Mouse (Mus musculus): Measurements from ENCODE around the gene 1700102P08Rik.

1700102P08Rik gene

DNA sequence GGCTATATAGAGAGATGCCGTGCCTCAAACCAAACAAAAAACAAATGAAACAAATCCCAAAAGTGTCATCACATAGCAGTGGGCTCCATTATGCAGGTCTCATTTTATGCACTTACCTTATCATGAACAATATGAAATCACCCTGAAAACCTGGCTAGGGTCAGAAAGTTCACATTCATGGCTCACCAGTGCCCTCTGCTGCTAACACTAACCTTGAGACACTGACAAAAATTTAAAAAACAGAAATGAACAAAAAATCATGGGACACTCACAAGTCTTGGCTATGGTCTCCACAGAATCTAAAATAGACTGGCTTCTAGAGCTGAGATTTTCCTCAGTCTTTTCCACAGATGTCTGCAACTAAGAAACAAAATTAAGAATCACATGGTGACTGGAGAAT is 19.6 kb downstream of the 1700102P08Rik start:
- peak in 1 of 2 experiments; percentile 64 for DNase-seq

DNA sequence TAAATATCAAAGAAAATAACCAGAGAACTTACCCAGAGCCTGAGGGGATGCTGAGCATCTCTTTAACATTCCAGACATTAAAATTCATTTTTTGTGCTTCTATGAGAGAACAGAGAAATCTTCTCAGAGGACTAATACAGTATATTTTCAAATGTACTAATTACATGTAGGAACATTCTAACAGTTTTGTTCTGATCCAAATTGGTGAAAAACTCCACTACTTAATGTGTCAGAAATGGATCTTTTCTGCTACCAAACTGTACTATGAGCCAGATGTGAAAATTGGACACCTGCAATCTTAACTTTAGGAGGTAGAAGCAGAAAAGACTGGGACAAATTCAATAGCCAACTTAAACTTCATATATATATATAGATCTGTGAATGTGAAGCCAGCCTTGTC is 35.8 kb downstream of the 1700102P08Rik start, which contains the start of gene Ccdc36:
TSS of gene Ccdc36 (minus strand) at position 101 of the 400 bp plus-strand sequence.
- no peak for DNase-seq

DNA sequence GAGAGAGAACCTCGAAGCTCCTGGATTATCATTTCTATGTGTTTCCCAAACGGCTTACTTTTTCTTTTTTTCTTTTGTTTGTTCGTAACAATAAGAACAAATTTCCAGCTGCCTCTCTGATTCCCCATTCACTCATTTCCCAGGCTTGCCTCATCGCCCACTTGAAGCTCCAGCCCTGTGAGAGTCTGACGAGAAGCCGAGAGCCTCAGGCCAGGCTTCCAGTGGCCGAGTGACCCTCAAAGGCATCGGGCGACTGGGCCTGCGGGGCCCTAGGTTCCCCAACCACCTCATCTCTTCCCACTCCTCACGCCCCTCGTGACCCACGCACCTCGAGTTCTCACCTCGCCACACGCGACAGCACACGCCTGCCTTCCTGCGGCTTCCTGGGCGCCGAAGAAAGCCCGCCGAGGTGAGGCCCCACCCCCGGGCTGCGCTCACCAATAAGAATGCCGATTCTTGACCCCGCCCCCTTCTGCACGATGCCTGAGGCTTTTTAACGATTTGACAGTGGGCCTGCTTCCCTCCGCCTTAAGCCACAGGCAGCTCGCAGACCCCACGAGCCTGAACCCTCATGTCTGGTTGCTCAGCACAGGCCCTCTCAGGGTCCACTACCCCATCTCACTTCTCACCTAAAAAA is 38.9 kb downstream of the 1700102P08Rik start:
- DNase-seq = peak; percentile 30 to 41

DNA sequence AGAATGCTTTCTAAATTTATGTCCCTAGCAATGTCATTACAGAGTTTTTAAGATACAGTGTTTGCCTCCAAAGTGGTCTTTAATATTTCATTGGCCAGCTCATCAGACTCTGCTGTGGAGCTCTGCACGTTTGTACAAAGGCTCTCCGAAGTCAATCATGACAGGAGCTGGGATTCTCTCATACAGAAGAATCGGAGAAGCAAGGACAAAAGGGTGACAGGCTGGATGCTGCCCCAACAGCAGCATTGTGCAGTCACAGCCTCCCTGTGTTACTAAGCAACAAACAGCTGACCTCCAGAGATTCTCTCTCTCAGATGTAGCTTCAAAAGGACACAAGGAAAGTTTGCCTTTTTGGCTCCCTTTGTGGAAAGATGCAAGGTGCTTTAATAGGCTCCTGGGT is 43.6 kb downstream of the 1700102P08Rik start, which contains the start of gene BC048562:
TSS of gene BC048562 (plus strand) at position 301 of the 400 bp plus-strand sequence.
- no peak for DNase-seq

DNA sequence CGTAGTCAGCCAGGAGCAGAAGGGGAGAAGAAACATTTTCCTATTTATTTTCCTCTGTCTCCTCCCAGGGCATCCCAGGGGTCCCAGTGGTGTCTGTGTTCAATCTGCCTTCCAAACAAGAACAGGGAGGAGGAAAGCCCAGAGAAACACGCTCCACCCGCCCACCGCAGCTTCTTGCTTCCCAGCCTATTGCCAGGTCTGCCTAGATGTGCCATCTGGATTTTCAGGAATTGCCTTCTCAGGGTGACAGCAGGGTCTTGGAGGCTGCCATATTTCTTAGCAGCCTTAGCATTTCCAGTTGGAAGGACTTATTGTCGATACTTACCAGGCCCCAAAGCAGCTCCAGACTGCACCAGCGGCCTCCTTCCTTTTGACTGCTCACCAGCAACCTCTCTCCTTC is 46.6 kb downstream of the 1700102P08Rik start:
- no peak for DNase-seq

DNA sequence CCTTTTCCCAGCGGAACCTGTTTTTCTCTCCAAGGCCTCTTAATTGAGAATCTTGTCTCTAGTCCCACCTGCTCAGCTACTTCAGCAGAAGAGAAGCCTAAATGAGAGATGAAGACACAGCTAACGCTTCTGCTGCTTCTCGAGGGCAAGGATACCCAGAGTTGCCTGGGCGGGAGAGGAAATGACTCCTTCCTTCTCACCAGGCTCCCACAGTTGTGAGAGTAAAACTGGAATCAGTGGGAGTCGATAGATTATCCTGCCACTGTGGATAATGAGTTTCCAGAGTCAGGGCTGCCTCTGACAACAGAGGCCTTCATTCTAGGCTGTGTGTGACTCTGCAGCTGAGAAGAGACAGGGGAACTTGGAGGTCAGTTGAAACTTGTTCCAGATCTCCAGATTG is 47.9 kb downstream of the 1700102P08Rik start:
- no peak for DNase-seq

DNA sequence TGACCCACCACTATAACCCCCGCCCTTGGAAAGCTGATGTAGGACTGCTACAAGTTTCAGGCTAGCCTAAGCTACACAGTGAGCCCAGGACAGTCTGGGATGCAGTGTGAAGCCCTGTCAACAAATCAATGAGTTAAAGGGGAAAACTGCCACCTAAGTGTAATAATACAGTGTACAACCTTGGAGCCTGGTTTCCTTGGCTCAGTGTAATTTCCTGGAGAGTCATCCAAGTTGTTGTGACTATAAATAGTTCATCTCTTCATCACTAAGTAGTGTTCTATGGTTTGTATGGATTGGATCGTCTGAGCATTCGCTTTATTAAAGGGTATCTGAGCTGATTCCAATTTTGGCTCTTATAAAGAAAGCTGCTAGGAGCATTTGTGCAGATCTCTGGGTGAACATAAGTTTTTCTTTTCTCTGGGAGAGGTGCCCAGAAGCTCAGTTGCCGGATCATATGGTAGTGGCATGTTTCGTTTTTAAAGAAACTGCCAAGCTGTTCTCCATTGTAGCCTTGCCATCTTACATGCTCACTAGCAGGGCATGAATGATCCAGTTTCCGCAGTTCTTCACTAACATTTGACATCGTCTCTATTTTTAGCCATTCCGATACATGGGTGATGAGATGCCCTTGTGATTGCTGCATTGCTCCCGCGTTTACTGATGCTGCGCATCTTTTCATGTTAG is 48.8 kb downstream of the 1700102P08Rik start:
- DNase-seq = no peak

DNA sequence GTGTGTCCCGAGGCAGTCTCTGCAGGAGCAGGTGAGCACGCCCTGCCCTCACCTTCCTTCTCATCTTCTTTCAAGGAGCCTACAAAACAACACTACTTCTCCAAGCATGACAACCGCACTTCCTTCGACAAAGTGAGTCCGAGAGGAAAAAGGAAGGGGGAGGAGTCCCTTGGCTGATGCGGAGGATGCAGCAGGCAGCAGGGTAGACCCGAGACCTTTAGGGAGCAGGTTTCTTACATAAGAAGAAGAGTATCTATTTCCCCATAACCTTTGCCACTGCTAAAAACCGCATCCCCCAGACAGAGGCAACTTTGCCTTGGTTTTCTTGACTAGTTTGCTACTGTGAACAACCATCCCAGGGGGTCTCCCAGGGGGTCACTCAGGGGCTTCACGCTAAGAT is 52.5 kb downstream of the 1700102P08Rik start:
- DNase-seq = no peak

DNA sequence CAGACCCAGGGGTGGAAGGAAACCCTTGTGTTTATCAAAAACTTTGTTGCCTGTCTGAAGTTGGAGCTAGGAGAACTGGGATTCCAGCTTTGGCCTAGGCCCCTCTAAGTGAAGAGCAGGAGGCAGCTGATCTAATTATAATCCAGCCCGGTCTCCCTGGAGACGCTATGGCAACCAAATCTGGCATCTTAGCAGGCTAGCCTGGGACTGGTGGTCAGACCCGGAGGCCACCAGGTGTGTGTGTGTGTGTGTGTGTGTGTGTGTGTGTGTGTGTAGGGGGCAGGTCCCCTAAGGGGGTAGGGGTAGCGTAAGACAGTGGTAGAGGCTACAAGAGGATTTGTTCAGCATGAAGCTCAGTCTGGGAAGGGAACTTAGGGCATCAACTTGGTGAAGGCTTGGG is 57.3 kb downstream of the 1700102P08Rik start:
- DNase-seq = peak in 1 of 2 experiments; percentile 21

DNA sequence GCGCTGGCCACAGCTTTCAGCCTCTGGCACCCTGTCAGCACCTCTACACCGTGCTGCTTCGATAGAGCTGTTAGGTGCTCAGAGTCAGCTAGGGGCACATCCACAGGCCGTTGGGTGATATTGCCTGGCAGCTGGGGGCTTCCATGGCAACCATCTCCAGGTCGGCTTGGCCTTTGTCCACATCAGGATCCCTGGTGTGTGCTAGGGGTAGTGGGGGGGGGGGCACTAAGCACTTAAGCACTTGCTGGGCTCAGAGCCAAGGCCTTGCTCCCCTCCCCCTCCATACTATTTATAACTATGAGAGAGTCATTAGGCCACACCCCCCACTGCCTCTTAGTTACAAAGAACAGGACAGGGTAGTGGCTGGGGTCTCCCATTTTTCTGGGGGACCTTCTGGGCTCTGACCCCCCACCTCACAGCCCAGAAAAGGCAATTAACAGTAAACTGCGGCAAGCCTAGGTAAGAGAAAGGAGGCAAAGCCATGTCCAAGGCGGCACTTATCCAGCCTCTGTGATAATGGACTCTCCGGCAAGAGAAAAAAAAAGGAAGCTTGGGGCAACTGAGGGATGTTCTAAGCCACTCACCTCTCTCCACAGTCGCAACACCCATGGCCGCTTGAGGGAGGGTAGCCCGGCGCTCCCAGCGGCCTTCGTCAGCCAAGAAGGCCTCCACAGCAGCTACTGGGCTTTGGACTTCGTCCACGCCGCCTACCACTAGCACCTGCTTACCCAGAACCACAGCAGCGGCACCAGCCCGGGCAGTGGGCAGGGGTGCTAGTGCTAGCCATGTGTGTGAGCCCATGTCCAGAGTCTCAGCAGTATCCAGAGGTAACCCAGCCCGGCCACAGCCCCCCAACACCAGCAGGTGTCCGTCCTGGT is 57.9 kb downstream of the 1700102P08Rik start:
- DNase-seq = peak; percentile 44 to 71

DNA sequence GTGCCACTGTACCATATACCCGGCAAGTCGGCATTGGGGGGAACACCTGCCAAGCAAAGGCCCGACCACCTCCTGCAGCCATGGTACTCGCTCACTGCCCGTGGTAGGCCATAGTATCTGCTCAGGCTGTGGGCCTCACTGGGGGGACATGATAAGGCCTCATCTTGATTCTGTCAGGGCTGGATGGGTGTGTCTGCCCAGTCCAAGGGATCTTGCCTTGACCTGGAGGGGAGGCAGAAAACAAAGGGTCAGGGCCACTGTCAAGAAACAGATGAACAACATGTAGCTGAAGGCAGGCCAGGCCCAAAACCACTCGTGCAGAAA is 58.5 kb downstream of the 1700102P08Rik start:
- DNase-seq = no peak

DNA sequence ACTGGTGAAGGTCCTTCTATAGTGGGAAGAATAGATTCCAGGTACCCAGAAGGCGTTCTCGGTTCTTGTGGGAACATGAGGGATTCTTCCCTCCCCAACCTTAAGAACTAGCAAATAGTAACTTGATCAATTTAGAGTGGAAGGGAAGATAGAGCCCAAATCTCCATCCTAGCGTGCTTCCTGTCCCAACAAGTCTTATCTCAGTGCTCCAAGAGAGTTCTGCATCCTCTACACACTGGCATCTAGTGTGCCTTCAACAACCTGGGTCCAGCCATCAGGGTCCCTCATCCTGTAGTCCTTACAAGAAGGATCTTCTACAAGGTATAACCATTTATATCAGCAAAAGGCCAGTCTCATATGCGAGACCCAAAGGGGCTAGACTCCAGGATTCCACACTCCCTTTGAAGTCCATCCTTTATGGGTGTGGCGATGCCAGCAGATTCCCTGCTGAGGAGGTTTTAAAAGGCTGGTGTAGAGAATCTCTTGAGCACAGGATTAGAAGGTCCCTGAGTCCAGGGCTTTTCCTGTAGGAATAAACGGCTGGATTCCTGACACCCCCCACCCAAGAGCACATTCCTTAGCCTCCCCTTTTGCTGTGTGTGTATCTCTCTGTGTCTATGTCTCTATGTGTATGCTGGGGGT is 59.0 kb downstream of the 1700102P08Rik start:
- no peak for DNase-seq

DNA sequence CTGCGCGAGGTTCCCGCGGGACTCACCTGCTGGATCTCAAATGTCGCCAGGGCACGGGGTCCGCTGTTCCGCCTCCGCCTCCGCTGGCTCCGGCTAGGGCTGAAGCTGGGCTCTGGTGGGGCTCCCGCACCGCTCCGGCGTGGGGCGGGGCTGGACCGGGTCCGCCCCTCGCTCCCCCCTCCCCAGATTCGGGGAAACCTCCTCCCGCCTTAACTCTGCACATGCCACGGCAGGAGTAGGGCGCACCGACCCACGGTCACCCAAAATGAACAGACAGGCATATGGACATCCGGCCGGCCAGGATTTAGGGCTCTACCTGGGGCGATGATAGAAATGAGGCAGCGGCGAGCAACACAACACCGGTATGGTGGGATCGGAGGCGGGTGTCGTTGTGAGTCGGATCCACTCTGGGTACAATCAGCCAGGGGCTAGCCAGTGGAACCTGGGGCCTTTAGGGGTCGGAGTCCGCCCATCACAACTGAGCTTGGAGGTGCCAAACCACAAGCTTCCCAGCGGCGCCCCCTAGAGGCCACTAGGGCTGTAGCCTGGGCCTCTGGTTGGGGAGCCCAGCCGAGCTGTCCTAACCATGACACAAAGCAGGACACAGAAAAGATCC is 59.8 kb downstream of the 1700102P08Rik start:
- peak; percentile 89 to 91 for DNase-seq

DNA sequence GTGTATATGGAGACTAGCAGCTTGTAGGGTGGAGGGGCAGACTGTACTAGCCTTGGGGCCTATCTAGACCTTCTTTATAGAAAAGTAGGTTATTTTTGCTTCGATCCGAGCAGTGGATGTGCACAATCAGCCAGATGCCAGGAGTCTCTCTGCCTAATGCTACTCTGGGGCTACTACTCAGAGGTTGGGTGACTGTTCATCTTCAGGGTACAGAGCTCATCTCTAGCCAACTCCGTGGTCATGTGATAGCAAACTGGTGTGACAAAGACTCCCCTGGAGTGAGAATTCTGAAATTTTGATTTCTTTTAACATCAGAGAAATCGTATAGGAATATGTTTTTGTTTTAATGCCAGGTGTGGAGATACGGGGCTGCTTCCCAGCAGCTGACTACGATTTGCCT is 60.3 kb downstream of the 1700102P08Rik start:
- DNase-seq = no peak

DNA sequence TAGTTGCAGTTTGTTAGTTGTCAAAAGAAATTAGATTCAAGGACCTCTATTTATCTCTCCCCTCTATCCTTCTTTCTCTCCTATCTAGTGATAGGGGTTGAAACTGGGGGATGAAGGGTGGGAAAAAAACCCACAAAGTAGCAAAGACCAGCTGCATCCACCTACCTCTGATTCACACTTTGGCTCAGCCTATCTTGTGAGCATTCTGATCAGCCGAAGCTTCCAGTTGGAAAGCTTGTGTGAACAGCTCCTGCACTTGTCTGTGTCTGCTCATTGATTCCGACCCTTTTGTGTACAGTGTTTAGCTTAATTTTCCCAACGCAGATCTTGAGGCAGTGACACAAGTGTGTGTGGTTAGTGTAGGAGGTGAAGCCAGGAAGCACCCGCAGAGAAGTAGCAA is 60.9 kb downstream of the 1700102P08Rik start:
- no peak for DNase-seq

DNA sequence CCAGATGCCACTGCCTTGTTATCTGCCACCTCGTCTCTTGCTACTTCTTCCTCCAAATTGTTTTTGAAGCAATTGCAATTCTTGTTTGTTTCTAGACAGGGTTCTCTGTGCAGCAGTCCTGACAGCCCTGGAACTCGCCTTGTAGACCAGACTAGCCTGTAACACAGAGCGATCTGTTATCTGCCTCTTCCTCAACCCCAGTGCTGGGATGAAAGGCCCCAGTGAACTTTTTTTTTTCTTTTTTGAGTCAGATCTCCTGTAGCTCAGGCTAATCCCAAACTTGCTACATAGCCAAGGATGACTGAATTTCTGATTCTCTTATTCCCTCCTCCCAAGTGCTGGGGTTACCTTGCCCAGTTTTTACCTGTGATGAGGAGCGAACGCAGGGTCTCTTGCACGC is 61.8 kb downstream of the 1700102P08Rik start:
- no peak for DNase-seq

DNA sequence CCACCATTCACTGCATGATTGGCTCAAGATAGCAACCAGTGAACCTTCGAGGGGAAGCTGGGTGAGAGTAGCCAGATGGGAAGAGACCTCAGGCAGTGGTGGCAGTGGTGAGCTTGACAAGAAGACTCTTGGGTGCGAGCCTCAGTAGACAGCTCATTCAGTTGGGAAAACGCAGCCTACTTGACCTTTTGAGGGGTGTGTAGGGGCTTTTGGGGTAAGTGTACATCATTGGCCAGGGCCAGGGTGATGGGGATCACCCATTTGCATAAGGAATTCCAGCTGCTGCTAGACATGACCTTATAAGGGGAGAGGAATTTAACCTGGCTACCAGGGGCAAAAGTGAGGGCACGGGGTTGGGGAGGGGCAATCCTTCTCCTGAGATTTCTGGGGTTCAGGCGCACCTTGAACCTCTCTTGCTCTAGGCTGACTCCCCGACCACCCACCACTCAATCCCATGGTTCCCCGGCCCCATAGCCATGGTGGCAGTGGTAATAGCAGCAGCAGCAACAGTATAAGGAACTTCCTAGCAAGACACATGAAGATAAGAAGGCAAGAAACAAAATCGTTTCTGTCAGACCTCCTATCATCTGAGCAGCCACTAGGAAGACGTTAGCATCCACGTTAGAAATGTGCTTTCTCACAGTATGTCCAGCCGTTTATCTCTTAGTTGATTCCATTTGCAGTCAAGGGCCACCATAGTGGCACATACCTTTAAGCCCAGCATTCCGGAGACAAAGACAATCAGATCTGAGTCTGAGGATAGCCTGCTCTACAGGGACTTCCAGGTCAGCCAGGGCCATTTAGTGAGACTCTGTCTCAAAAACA is 63.4 kb downstream of the 1700102P08Rik start:
- no peak for DNase-seq

DNA sequence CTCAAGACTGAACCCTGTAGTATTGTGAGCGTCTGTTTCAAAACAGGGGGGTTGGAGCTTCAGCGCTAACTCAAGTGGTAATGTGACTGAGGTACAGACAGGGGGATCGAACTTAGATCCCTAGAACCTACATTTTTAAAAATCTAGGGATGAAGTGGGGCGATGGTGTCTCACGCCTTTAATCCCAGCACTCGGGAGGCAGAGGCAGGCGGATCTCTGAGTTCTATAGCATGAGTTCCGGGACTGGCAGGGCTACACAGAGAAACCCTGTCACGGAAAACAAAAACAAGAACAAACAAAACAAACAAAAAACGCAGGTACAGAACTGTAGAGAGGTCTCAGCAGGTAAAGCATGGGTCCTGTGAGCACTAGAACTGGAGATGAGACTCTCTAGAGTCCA is 64.3 kb downstream of the 1700102P08Rik start:
- DNase-seq = no peak

DNA sequence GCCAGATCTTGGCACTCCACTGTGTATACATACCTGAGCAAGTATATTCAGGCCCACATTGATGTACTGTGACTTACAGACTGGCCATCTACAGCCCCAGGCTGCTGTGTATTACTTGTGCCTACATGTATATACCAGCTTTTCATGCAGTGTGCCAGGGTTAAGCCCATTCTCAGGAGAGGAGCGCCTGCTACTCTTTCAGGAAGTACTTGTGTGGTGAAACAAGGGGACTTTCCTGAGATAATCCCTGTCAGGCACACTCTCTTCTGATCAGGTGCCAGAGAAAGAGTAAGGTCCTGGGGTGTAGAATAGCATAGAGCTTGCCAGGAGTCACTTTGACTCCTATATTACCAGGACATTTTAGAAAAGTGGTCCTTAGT is 67.3 kb downstream of the 1700102P08Rik start:
- no peak for DNase-seq
